Comparison of ENCODE assay signal across 23 mouse cellular contexts in the genomic region with DNA sequence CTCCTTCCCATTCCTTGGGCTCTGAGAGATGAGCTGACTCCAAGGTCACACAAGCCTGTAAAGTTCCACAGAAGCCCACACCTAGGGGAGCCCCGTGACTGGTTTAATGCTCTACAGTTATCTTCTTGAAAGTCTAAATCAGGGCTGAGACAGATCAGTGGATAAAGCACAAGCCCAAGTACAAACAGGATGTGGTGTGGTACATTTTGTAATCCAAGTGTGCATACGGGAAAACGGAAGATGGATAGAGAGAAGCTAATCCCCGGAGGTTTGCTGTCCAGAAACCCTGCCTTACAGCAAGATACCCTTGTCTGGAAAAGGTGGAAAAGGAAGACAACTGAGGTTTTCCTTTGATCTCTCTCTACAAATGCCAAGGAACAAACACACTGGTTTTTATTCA. TPM values are rescaled to one million over a fixed set of nuclear protein-coding genes. Genes with fewer than 3 reads are reported as not detected.
A peak's percentile ranks its signal among the peaks of the same experiment; 100 is the strongest.
DNase-seq lines count a peak whose midpoint lies in the region; ATAC-seq and TF ChIP-seq lines count a peak whose summit lies in the region.
"Had no signal": no experiment of that assay in that cellular context is flagged by ENCODE, and none has a peak within 500 bp of the region (broad histone marks: within the 10 kb centered on the region; RNA-seq: fewer than 3 reads in every experiment).

No protein-coding gene starts in this region.

- H3K4me3 ChIP-seq in lung, postnatal 0 days (ENCODE audit: low read depth, low read length), result no peak overlapping the region
- H3K4me3 ChIP-seq in lung, adult 2 months (replicated peaks; ENCODE audit: extremely low read depth, low read depth, low read length), result no peak overlapping the region
- H3K4me3 ChIP-seq in kidney, embryonic 14.5 days (ENCODE audit: low read length), result no peak overlapping the region
- H3K4me3 ChIP-seq: embryonic facial prominence, embryonic 13.5 days; embryonic facial prominence, embryonic 15.5 days; erythroblast, embryonic 14.5 days; forebrain, embryonic 10.5 days; forebrain, embryonic 12.5 days had no signal

- H3K36me3 ChIP-seq in lung, postnatal 0 days (ENCODE audit: insufficient read depth, low read length), result no peaks in the 10 kb centered on the region
- no peaks in the 10 kb centered on the region for H3K36me3 ChIP-seq in kidney, embryonic 14.5 days (ENCODE audit: control insufficient read depth, insufficient read depth, low read length)
- H3K36me3 ChIP-seq: embryonic facial prominence, embryonic 13.5 days; embryonic facial prominence, embryonic 15.5 days; forebrain, embryonic 10.5 days; forebrain, embryonic 12.5 days had no signal

- TF ChIP-seq CTCF in lung, postnatal 0 days (IDR thresholded peaks at IDR 0.05), result no peak
- TF ChIP-seq CTCF in lung, adult 2 months (IDR thresholded peaks at IDR 0.05; ENCODE audit: insufficient read depth, low read length), result no peak

- TF ChIP-seq EP300 in lung, postnatal 0 days (IDR thresholded peaks at IDR 0.05), result no peak

- no peaks in the 10 kb centered on the region for H3K27me3 ChIP-seq in lung, postnatal 0 days (replicated peaks; ENCODE audit: insufficient read depth, low read length)
- no peaks in the 10 kb centered on the region for H3K27me3 ChIP-seq in kidney, embryonic 14.5 days (ENCODE audit: control insufficient read depth, insufficient read depth, low read length)
- H3K27me3 ChIP-seq: embryonic facial prominence, embryonic 13.5 days; embryonic facial prominence, embryonic 15.5 days; forebrain, embryonic 12.5 days had no signal

- TF ChIP-seq POLR2A in lung, adult 2 months (IDR thresholded peaks at IDR 0.05; ENCODE audit: borderline replicate concordance, extremely low read depth, low read depth, low read length), result no peak

- no peak overlapping the region for H3K4me2 ChIP-seq in lung, postnatal 0 days (replicated peaks; ENCODE audit: low read depth, low read length)
- H3K4me2 ChIP-seq in kidney, embryonic 14.5 days (replicated peaks; ENCODE audit: low read depth, low read length), result no peak overlapping the region
- H3K4me2 ChIP-seq: embryonic facial prominence, embryonic 13.5 days; embryonic facial prominence, embryonic 15.5 days; forebrain, embryonic 12.5 days had no signal

- H3K4me1 ChIP-seq in lung, postnatal 0 days (ENCODE audit: insufficient read depth, low read depth, low read length), result no peaks in the 10 kb centered on the region
- H3K4me1 ChIP-seq in lung, adult 2 months (ENCODE audit: control insufficient read depth, insufficient read depth, low read length), result peaks cover 9% of the 10 kb centered on the region
- H3K4me1 ChIP-seq in kidney, embryonic 14.5 days (ENCODE audit: control insufficient read depth, insufficient read depth, low read length), result 0 out of 2 replicates have a peak, but pooled peaks cover 2% of the 10 kb centered on the region

- no peak overlapping the region for H3K27ac ChIP-seq in lung, postnatal 0 days (ENCODE audit: low read length)
- H3K27ac ChIP-seq in kidney, embryonic 14.5 days (ENCODE audit: low read depth, low read length), result no peak overlapping the region
- H3K27ac ChIP-seq: embryonic facial prominence, embryonic 13.5 days; embryonic facial prominence, embryonic 15.5 days; forebrain, embryonic 10.5 days; forebrain, embryonic 12.5 days had no signal

- H3K9ac ChIP-seq in lung, postnatal 0 days (replicated peaks; ENCODE audit: low read depth), result no peak overlapping the region
- H3K9ac ChIP-seq in kidney, embryonic 14.5 days (ENCODE audit: low read depth, low read length), result no peak overlapping the region
- H3K9ac ChIP-seq: embryonic facial prominence, embryonic 13.5 days; embryonic facial prominence, embryonic 15.5 days; forebrain, embryonic 12.5 days had no signal

- peak; percentile 12 for DNase-seq in lung, postnatal 0 days (ENCODE audit: low spot score)
- DNase-seq in lung, adult 2 months, result no peak
- DNase-seq in lung, postnatal 36 days, result peak; percentile 26
- no peak for DNase-seq in lung, postnatal 4 days
- DNase-seq in ovary, postnatal 36 days (ENCODE audit: low spot score), result no peak
- DNase-seq: adrenal gland, adult 2 months; adrenal gland, postnatal 10 days; adrenal gland, postnatal 25 days; cerebellum, adult 11 months; cerebellum, adult 18-20 months; cerebellum, adult 8-10 months; cerebellum, adult 9-11 months; cerebellum, postnatal 14 days; cerebellum, postnatal 36 days; embryo, embryonic 11 days had no signal

- no peaks in the 10 kb centered on the region for H3K9me3 ChIP-seq in lung, postnatal 0 days (ENCODE audit: low read length)
- H3K9me3 ChIP-seq in kidney, embryonic 14.5 days (ENCODE audit: control insufficient read depth, low read length), result no peaks in the 10 kb centered on the region
- H3K9me3 ChIP-seq: embryonic facial prominence, embryonic 13.5 days; embryonic facial prominence, embryonic 15.5 days; forebrain, embryonic 10.5 days; forebrain, embryonic 12.5 days had no signal

- 45% methylated on average over 4 of the region's 4 CpGs for whole genome bisulfite sequencing in lung, postnatal 0 days
- WGBS in lung, adult 2 months, result 33% methylated on average over 4 of the region's 4 CpGs
- 63% methylated on average over 4 of the region's 4 CpGs for WGBS in kidney, embryonic 14.5 days

- 0 out of 2 replicates have a peak, but pooled peaks have one; percentile 23 for ATAC-seq in lung, postnatal 0 days
- ATAC-seq in megakaryocyte, adult 5-6 weeks (ENCODE audit: poor library complexity, severe bottlenecking), result peak; percentile 76
- ATAC-seq in kidney, embryonic 14.5 days (ENCODE audit: low FRiP score, low TSS enrichment), result no peak
- ATAC-seq: forebrain, embryonic 14.5 days had no signal

RNA-seq across cellular contexts. Expression of a gene that starts 44.1 kb away (rescaled TPM):
- 7.8 and 9.0 TPM in 2 replicates for polyA plus RNA-seq in lung, postnatal 0 days (2015; fragmentation: Nextera tagmentation; extraction: Ambion mirVana)
- polyA plus RNA-seq in lung, adult 2 months (2012; rRNA removed), result 8.3 and 8.6 TPM in 2 replicates
- total RNA-seq in megakaryocyte, adult 5-6 weeks (2015), result 0.85 and 2.0 TPM in 2 replicates
- 1.3 and 2.3 TPM in 2 replicates for total RNA-seq in megakaryocyte, adult 5-6 weeks (2017)
- polyA plus RNA-seq in kidney, embryonic 14.5 days (2014; fragmentation: Nextera tagmentation; extraction: Ambion mirVana), result 8.8 and 10.0 TPM in 2 replicates
- polyA plus RNA-seq: erythroblast, embryonic 14.5 days had no signal

Comparison
In these comparisons a context has a peak if more than half of its experiments do, and no peak if none do; other contexts are left out.
1. DNase-seq: peak in lung, postnatal 0 days (single experiment) and lung, postnatal 36 days (single experiment); none in lung, adult 2 months (single experiment), lung, postnatal 4 days (0 of 2) and ovary, postnatal 36 days (single experiment).